ENCODE assay signal across 8 mouse cellular contexts in genomic region chr2:165563298-165564058, GRCm38 (mm10). TPM values are rescaled to one million over a fixed set of nuclear protein-coding genes. Genes with fewer than 3 reads are reported as not detected.
A peak's percentile ranks its signal among the peaks of the same experiment; 100 is the strongest.
DNase-seq lines count a peak whose midpoint lies in the region; ATAC-seq and TF ChIP-seq lines count a peak whose summit lies in the region.

No protein-coding gene starts in this region.

- peak; percentile 17 to 21 for DNase-seq in frontal cortex, postnatal 10 days (ENCODE audit: low spot score in 2 of 2)
- DNase-seq in frontal cortex, postnatal 36 days (ENCODE audit: low spot score in 2 of 2) = no peak
- DNase-seq in brain, embryonic 14.5 days (ENCODE audit: low read depth) = peak; percentile 89
- no peak for DNase-seq in spleen, postnatal 36 days (ENCODE audit: low spot score in 2 of 2)

- peak overlapping the region; percentile 38 for H3K4me3 ChIP-seq in forebrain, embryonic 15.5 days
- H3K4me3 ChIP-seq in kidney, embryonic 14.5 days (ENCODE audit: low read length) = peak overlapping the region; percentile 44
- peak overlapping the region; percentile 49 for H3K4me3 ChIP-seq in lung, embryonic 16.5 days (ENCODE audit: low read length)
- H3K4me3 ChIP-seq in small intestine, adult 2 months (ENCODE audit: low read depth, low read length) = peak overlapping the region; percentile 39

- H3K27ac ChIP-seq in forebrain, embryonic 15.5 days (replicated peaks) = no peak overlapping the region
- H3K27ac ChIP-seq in kidney, embryonic 14.5 days (ENCODE audit: low read depth, low read length) = no peak overlapping the region
- H3K27ac ChIP-seq in lung, embryonic 16.5 days (ENCODE audit: low read length) = no peak overlapping the region
- H3K27ac ChIP-seq in small intestine, adult 2 months (ENCODE audit: insufficient read depth, low read depth, low read length) = no peak overlapping the region

- H3K9ac ChIP-seq in forebrain, embryonic 15.5 days (replicated peaks) = peak overlapping the region; percentile 31
- H3K9ac ChIP-seq in kidney, embryonic 14.5 days (ENCODE audit: low read depth, low read length) = peak overlapping the region; percentile 47
- peak overlapping the region; percentile 40 for H3K9ac ChIP-seq in lung, embryonic 16.5 days (ENCODE audit: low read length)

- ATAC-seq in forebrain, embryonic 15.5 days (replicated peaks) = peak; percentile 61
- no peak for ATAC-seq in kidney, embryonic 14.5 days (ENCODE audit: low FRiP score, low TSS enrichment)
- peak; percentile 62; the same call in 1 of the 2 replicates for ATAC-seq in lung, embryonic 16.5 days (ENCODE audit: low read depth)

- no peaks in the 10 kb centered on the region for H3K36me3 ChIP-seq in forebrain, embryonic 15.5 days
- H3K36me3 ChIP-seq in kidney, embryonic 14.5 days (ENCODE audit: control insufficient read depth, insufficient read depth, low read length) = no peaks in the 10 kb centered on the region
- H3K36me3 ChIP-seq in lung, embryonic 16.5 days (ENCODE audit: control insufficient read depth, insufficient read depth, low read length) = no peaks in the 10 kb centered on the region
- H3K36me3 ChIP-seq in small intestine, adult 2 months (ENCODE audit: control insufficient read depth, insufficient read depth, low read length) = no peaks in the 10 kb centered on the region

- no peak for TF ChIP-seq CTCF in brain, embryonic 14.5 days (IDR thresholded peaks at IDR 0.05; ENCODE audit: borderline replicate concordance, extremely low read depth, insufficient read depth, insufficient read length)
- TF ChIP-seq CTCF in small intestine, adult 2 months (IDR thresholded peaks at IDR 0.05; ENCODE audit: extremely low read depth, insufficient read length, insufficient replicate concordance, low read depth, low read length) = no peak

- no peak for TF ChIP-seq POLR2A in brain, embryonic 14.5 days (IDR thresholded peaks at IDR 0.05; ENCODE audit: borderline replicate concordance, extremely low read depth, insufficient read depth, insufficient read length, poor library complexity, severe bottlenecking)
- TF ChIP-seq POLR2A in small intestine, adult 2 months (IDR thresholded peaks at IDR 0.05; ENCODE audit: low read depth, low read length) = no peak

- peak overlapping the region; percentile 80 for H3K4me2 ChIP-seq in forebrain, embryonic 15.5 days (replicated peaks)
- H3K4me2 ChIP-seq in kidney, embryonic 14.5 days (replicated peaks; ENCODE audit: low read depth, low read length) = peak overlapping the region; percentile 84
- peak overlapping the region; percentile 64 for H3K4me2 ChIP-seq in lung, embryonic 16.5 days (ENCODE audit: low read depth, low read length)

- H3K4me1 ChIP-seq in forebrain, embryonic 15.5 days = peaks cover 13% of the 10 kb centered on the region
- 0 out of 2 replicates have a peak, but pooled peaks cover 13% of the 10 kb centered on the region for H3K4me1 ChIP-seq in kidney, embryonic 14.5 days (ENCODE audit: control insufficient read depth, insufficient read depth, low read length)
- H3K4me1 ChIP-seq in lung, embryonic 16.5 days (replicated peaks; ENCODE audit: control insufficient read depth, insufficient read depth, low read length) = peaks cover 7% of the 10 kb centered on the region; the same call in 1 of the 2 replicates
- peaks cover 9% of the 10 kb centered on the region; the same call in 1 of the 2 replicates for H3K4me1 ChIP-seq in small intestine, adult 2 months (ENCODE audit: control insufficient read depth, insufficient read depth, insufficient read length, low read length)

- no peaks in the 10 kb centered on the region for H3K9me3 ChIP-seq in forebrain, embryonic 15.5 days
- no peaks in the 10 kb centered on the region for H3K9me3 ChIP-seq in kidney, embryonic 14.5 days (ENCODE audit: control insufficient read depth, low read length)
- no peaks in the 10 kb centered on the region for H3K9me3 ChIP-seq in lung, embryonic 16.5 days (ENCODE audit: control insufficient read depth, low read length)

- H3K27me3 ChIP-seq in forebrain, embryonic 15.5 days = 0 out of 2 replicates have a peak, but pooled peaks cover 7% of the 10 kb centered on the region
- peaks cover 12% of the 10 kb centered on the region for H3K27me3 ChIP-seq in kidney, embryonic 14.5 days (ENCODE audit: control insufficient read depth, insufficient read depth, low read length)
- H3K27me3 ChIP-seq in lung, embryonic 16.5 days (ENCODE audit: control insufficient read depth, insufficient read depth, low read depth, low read length) = peaks cover 19% of the 10 kb centered on the region
- H3K27me3 ChIP-seq in small intestine, adult 2 months (ENCODE audit: control insufficient read depth, insufficient read depth, low read length) = 0 out of 2 replicates have a peak, but pooled peaks cover 3% of the 10 kb centered on the region

- WGBS in forebrain, embryonic 15.5 days = 2% methylated on average over 52 of the region's 52 CpGs
- WGBS in kidney, embryonic 14.5 days = 1% methylated on average over 48 of the region's 52 CpGs
- WGBS in lung, embryonic 16.5 days = 2% methylated on average over 52 of the region's 52 CpGs
- WGBS in small intestine, adult 2 months = 1% methylated on average over 52 of the region's 52 CpGs

RNA-seq across cellular contexts. Expression of gene Eya2, which starts 31.4 kb away (rescaled TPM):
- polyA plus RNA-seq in brain, embryonic 14.5 days (2012; rRNA removed) = 6.1 and 12.3 TPM in 2 replicates
- 2.8 TPM in 2 replicates for polyA plus RNA-seq in forebrain, embryonic 15.5 days (2015; fragmentation: Nextera tagmentation; extraction: Ambion mirVana)
- polyA plus RNA-seq in kidney, embryonic 14.5 days (2014; fragmentation: Nextera tagmentation; extraction: Ambion mirVana) = 7.0 and 10.4 TPM in 2 replicates
- 6.0 and 6.9 TPM in 2 replicates for polyA plus RNA-seq in lung, embryonic 16.5 days (2015; fragmentation: Nextera tagmentation; extraction: Ambion mirVana)
- polyA plus RNA-seq in small intestine, adult 2 months (2012; rRNA removed) = 0.93 and 12.1 TPM in 2 replicates

RNA-seq across cellular contexts. Expression of gene Slc2a10, which starts 59.9 kb away (rescaled TPM):
- polyA plus RNA-seq in brain, embryonic 14.5 days (2012; rRNA removed) = 2.4 and 3.2 TPM in 2 replicates
- polyA plus RNA-seq in forebrain, embryonic 15.5 days (2015; fragmentation: Nextera tagmentation; extraction: Ambion mirVana) = 2.4 and 2.6 TPM in 2 replicates
- polyA plus RNA-seq in kidney, embryonic 14.5 days (2014; fragmentation: Nextera tagmentation; extraction: Ambion mirVana) = 3.0 and 6.9 TPM in 2 replicates
- 12.7 and 13.1 TPM in 2 replicates for polyA plus RNA-seq in lung, embryonic 16.5 days (2015; fragmentation: Nextera tagmentation; extraction: Ambion mirVana)
- polyA plus RNA-seq in small intestine, adult 2 months (2012; rRNA removed) = 3.9 and 6.1 TPM in 2 replicates

Comparison
In these comparisons a context has a peak if more than half of its experiments do, and no peak if none do; other contexts are left out.
1. DNase-seq: peak in frontal cortex, postnatal 10 days (2 of 2) and brain, embryonic 14.5 days (single experiment); none in frontal cortex, postnatal 36 days (0 of 2) and spleen, postnatal 36 days (0 of 2).
2. Peak in every context shown above with its lines, with median percentiles within 50 percentile points of each other: H3K4me2 ChIP-seq, H3K4me3 ChIP-seq and H3K9ac ChIP-seq.